Mouse (Mus musculus): ENCODE data around the gene Rcn3. TPM values are rescaled to one million over a fixed set of nuclear protein-coding genes. Genes with fewer than 3 reads are reported as not detected.

Gene Rcn3
- polyA plus RNA-seq (2014; fragmentation: Nextera tagmentation; extraction: Ambion mirVana), result 67.4 and 73.9 TPM in 2 replicates

DNA sequence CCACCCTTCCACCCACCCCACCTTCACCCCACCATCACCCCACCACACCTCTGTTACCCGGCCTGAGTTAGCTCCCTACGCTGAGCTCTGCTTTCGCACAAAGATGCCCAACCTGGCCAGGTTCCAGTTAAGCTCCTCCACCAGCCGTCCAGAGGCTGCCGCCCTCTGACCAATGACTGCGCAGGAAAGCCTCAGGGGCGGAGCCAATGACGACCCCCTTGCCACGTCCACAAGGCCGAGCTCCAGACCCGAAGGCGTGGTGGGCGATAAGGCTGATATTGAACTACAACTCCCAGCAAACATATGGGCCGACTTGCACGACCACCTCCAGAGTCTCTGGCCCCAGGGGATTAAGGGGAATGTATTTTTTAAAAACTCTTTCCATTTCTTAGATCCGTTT lies at the start of gene Rcn3:
Gene Rcn3 (minus strand): TSS at position 174 of the 400 bp plus-strand sequence.
- peak within 1 kb of the TSS; percentile 57 for H3K9ac ChIP-seq (ENCODE audit: low read length)
- H3K4me2 ChIP-seq (ENCODE audit: low read length), result peak within 1 kb of the TSS; percentile 60
- peak within 1 kb of the TSS; percentile 31 for H3K4me3 ChIP-seq (ENCODE audit: low read depth, low read length)
- H3K36me3 ChIP-seq (ENCODE audit: control insufficient read depth, insufficient read depth, low read length), result 0 out of 2 replicates have a peak, but pooled peaks cover under 1% of the 10 kb centered on the region
- H3K27ac ChIP-seq (ENCODE audit: low read depth, low read length), result no peak within 1 kb of the TSS
- DNase-seq (ENCODE audit: low spot score), result peak; percentile 95
- H3K27me3 ChIP-seq (replicated peaks; ENCODE audit: control insufficient read depth, insufficient read depth, low read length), result no peaks in the 10 kb centered on the region
- peaks cover 8% of the 10 kb centered on the region; the same call in 1 of the 2 replicates for H3K4me1 ChIP-seq (ENCODE audit: control insufficient read depth, insufficient read depth, low read length)
- no peaks in the 10 kb centered on the region for H3K9me3 ChIP-seq (replicated peaks; ENCODE audit: control insufficient read depth, low read length)
- ATAC-seq, result peak; percentile 96
- WGBS, result under 1% methylated on average over 16 of the region's 16 CpGs

DNA sequence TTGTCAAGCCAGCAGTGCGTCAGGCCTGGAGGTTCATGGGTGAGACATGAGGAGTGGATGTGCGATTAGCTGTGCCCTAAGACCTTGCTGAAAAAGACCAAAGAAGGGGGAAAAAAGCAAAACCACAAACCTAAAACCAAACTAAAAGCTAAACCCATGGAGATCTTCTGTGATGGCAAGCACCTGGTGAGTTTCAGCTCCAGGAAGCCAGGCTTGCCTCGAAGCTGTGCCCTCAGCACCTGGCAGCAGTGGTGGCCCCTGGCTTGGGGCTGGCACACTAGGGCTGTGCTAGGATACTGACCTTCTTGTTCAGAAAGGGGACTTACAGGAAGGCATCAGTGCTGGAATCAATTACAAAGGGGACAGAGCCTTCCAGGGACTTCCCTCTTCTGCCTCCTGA lies 49.3 kb upstream of the Rcn3 start:
- Histone ChIP-seq H3K9me3 (replicated peaks; ENCODE audit: control insufficient read depth, low read length) (no peaks in the 10 kb centered on the region), H3K27ac (ENCODE audit: low read depth, low read length) (no peak overlapping the region), H3K4me2 (ENCODE audit: low read length) (no peak overlapping the region), H3K9ac (ENCODE audit: low read length) (no peak overlapping the region), H3K36me3 (ENCODE audit: control insufficient read depth, insufficient read depth, low read length) (0 out of 2 replicates have a peak, but pooled peaks cover 14% of the 10 kb centered on the region), H3K4me3 (ENCODE audit: low read depth, low read length) (no peak overlapping the region), H3K27me3 (replicated peaks; ENCODE audit: control insufficient read depth, insufficient read depth, low read length) (no peaks in the 10 kb centered on the region), H3K4me1 (ENCODE audit: control insufficient read depth, insufficient read depth, low read length) (no peaks in the 10 kb centered on the region)
- DNase-seq (ENCODE audit: low spot score), result no peak
- WGBS, result 84% methylated on average over 3 of the region's 3 CpGs
- no peak for ATAC-seq

DNA sequence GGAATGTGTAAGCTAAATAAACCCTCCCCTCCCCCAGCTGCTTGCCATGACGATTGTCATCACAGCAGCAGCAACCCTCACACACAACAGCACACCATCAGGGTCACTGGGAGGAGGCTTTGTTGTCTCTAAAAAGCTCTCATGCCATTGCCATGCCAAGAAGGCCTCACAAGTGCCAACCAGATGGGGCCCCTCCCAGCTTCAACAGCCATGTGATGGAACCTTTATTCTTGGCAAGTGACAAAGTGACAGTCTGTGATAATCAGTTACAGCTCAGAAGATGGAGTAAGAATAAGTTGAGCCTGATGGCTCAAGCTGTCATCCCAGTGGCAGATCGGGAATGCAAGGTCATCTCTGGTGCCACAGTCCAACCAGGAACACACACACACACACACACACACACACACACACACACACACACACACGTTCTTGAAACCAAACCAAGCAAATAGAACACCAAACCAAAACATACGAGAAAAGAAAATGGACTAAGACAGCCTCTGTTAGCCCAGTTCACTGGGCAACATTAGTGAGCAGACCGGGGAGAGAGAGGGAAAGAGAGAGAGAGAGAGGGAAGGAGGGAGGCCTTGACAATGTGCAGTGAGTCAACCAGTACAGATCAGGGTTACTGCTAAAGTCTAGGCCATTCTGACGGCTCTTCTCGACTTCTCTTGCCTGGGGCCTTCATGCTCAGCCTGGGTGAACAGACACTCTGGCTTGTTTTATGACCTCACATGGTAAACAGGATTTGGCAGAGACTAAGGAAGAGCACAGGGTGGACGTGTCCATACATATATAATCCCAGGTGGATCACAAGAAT lies 48.1 kb upstream of the Rcn3 start:
- DNase-seq (ENCODE audit: low spot score), result peak; percentile 44
- Histone ChIP-seq H3K4me2 (ENCODE audit: low read length) (no peak overlapping the region), H3K27me3 (replicated peaks; ENCODE audit: control insufficient read depth, insufficient read depth, low read length) (no peaks in the 10 kb centered on the region), H3K36me3 (ENCODE audit: control insufficient read depth, insufficient read depth, low read length) (0 out of 2 replicates have a peak, but pooled peaks cover 11% of the 10 kb centered on the region), H3K27ac (ENCODE audit: low read depth, low read length) (peak overlapping the region; percentile 44; the same call in 1 of the 2 replicates), H3K4me1 (ENCODE audit: control insufficient read depth, insufficient read depth, low read length) (0 out of 2 replicates have a peak, but pooled peaks cover 3% of the 10 kb centered on the region), H3K4me3 (ENCODE audit: low read depth, low read length) (no peak overlapping the region), H3K9me3 (replicated peaks; ENCODE audit: control insufficient read depth, low read length) (no peaks in the 10 kb centered on the region), H3K9ac (ENCODE audit: low read length) (no peak overlapping the region)
- 80% methylated on average over 8 of the region's 8 CpGs for WGBS
- no peak for ATAC-seq

DNA sequence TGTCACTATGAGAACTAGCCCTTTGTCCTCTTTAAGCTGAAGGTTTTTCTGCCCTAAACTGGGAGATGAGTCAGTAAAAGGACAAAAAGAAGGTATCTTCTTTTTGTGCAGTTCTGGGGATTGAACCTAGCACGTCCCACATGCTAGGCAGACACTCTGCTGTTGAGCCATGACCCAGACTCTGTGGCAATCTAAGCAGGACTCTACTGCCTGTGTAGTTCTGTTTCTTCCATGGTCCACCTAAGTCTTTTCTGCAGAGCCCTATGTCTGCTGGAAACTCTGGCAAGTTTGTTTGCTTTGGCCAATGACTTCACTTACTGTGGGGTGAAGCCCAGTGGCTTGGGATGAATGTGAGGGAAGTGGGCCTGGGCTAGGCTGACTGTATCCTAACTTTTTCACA lies 46.4 kb upstream of the Rcn3 start:
- Histone ChIP-seq H3K27ac (ENCODE audit: low read depth, low read length) (no peak overlapping the region), H3K9ac (ENCODE audit: low read length) (no peak overlapping the region), H3K4me1 (ENCODE audit: control insufficient read depth, insufficient read depth, low read length) (0 out of 2 replicates have a peak, but pooled peaks cover 3% of the 10 kb centered on the region), H3K4me2 (ENCODE audit: low read length) (no peak overlapping the region), H3K9me3 (replicated peaks; ENCODE audit: control insufficient read depth, low read length) (peaks cover under 1% of the 10 kb centered on the region; the same call in 1 of the 2 replicates), H3K27me3 (replicated peaks; ENCODE audit: control insufficient read depth, insufficient read depth, low read length) (no peaks in the 10 kb centered on the region), H3K36me3 (ENCODE audit: control insufficient read depth, insufficient read depth, low read length) (0 out of 2 replicates have a peak, but pooled peaks cover 3% of the 10 kb centered on the region), H3K4me3 (ENCODE audit: low read depth, low read length) (no peak overlapping the region)
- WGBS, result 81% methylated on average over 1 of the region's 1 CpGs
- DNase-seq (ENCODE audit: low spot score) (no peak), ATAC-seq (no peak)

DNA sequence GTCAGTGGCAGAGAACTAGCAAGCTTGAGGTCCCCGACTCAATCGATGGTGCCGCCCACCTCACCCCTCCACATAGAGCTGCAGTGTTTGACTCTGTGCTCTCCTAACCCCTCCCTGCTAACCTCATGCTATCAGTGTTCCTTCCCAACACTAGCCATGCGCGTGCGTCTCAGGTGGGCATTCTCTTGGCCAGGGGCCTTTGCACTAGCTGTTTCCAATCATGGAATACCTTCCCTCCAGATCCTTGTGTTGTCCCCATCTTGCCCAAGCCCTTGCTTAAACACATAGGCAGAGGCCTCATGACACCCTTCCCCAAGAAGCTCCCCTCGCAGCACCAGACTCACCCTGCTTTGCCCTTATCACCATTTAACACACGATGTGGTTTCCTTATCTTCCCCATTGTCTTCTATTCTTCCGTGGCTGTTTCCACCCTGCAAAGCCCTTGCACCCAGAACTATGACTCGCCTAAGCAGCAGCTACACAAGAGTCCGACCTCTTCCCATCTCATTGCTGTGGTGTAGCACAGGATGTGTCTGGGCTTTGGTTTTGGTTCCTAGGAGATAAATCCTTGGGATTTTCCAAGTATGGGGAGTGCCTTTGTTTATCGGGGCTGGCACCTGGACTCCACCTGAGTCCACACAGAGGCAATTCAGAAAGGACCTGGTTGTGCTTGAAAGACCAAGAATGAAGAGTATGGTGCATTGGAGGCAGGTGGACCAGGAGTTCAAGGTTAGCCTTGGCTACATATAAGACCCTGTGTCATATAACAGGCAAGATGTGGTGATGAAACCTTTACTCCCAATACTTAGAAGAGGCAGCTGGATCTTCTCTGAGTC lies 45.4 kb upstream of the Rcn3 start:
- no peak for DNase-seq (ENCODE audit: low spot score)
- Histone ChIP-seq H3K27ac (ENCODE audit: low read depth, low read length) (no peak overlapping the region), H3K9me3 (replicated peaks; ENCODE audit: control insufficient read depth, low read length) (peaks cover 3% of the 10 kb centered on the region; the same call in 1 of the 2 replicates), H3K9ac (ENCODE audit: low read length) (no peak overlapping the region), H3K4me1 (ENCODE audit: control insufficient read depth, insufficient read depth, low read length) (0 out of 2 replicates have a peak, but pooled peaks cover 3% of the 10 kb centered on the region), H3K36me3 (ENCODE audit: control insufficient read depth, insufficient read depth, low read length) (0 out of 2 replicates have a peak, but pooled peaks cover under 1% of the 10 kb centered on the region), H3K27me3 (replicated peaks; ENCODE audit: control insufficient read depth, insufficient read depth, low read length) (no peaks in the 10 kb centered on the region), H3K4me2 (ENCODE audit: low read length) (no peak overlapping the region), H3K4me3 (ENCODE audit: low read depth, low read length) (no peak overlapping the region)
- no peak for ATAC-seq
- WGBS, result 89% methylated on average over 12 of the region's 12 CpGs

DNA sequence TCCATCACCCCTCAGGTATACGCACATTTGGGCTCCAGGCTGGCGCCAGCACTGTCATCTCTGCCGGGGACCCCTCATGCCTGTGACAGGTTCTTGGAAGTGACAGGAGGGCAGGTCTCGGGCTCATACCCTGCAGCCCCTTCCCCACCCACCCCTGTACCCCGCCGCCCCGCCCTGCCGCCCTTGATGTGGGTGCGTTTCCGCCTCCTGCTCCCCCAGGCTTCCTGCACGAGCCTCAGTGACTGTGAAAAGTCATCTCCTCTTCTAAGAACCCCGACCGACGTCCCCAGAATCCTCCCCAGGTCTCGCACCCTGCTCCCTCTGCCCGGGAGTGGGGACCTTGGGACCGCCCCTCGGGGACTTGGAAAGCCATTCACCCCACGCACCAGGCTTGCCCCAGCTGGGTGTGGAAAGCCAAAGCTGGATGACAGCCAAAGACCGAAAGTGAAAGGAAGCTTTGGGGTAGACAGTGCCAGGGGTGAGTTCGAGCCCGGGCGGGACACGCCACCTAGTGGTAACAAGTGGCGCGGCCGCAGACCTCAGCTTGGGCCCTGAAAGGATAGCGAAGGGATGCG lies 44.1 kb upstream of the Rcn3 start, which contains the start of the genes Gm45713 and Flt3l:
Gene Gm45713 (minus strand): TSS at position 239 of the 575 bp plus-strand sequence.
Gene Flt3l (minus strand): TSS at position 440 of the 575 bp plus-strand sequence.
- ATAC-seq, result peak; percentile 90
- WGBS, result 4% methylated on average over 29 of the region's 29 CpGs
- Histone ChIP-seq H3K27ac (ENCODE audit: low read depth, low read length) (no peak within 1 kb of the TSS), H3K36me3 (ENCODE audit: control insufficient read depth, insufficient read depth, low read length) (no peaks in the 10 kb centered on the region), H3K9ac (ENCODE audit: low read length) (peak within 1 kb of the TSS; percentile 62), H3K4me2 (ENCODE audit: low read length) (peak within 1 kb of the TSS; percentile 61), H3K4me3 (ENCODE audit: low read depth, low read length) (peak within 1 kb of the TSS; percentile 36), H3K4me1 (ENCODE audit: control insufficient read depth, insufficient read depth, low read length) (0 out of 2 replicates have a peak, but pooled peaks cover 3% of the 10 kb centered on the region), H3K9me3 (replicated peaks; ENCODE audit: control insufficient read depth, low read length) (peaks cover 3% of the 10 kb centered on the region; the same call in 1 of the 2 replicates), H3K27me3 (replicated peaks; ENCODE audit: control insufficient read depth, insufficient read depth, low read length) (no peaks in the 10 kb centered on the region)
- DNase-seq (ENCODE audit: low spot score), result peak; percentile 89

DNA sequence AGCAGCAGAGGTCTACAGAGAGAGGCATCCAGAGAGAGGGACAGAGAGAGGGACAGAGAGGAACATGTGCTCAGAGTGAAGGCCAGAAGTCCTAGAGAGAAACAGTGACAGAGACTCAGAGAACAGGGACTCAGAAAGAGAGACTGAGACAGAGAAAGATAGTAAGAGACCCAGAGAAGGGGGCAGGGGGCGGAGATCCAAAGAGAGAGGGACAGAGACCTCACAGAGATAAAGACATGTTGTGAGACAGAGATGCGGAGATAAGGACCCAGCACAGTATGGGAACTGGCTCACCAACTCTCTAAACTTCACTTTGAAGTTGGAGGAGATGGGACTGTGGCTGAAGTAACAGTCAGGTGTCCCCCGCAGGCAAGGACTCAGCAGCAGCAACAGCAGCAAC lies 43.3 kb upstream of the Rcn3 start:
- Histone ChIP-seq H3K4me3 (ENCODE audit: low read depth, low read length) (no peak overlapping the region), H3K27ac (ENCODE audit: low read depth, low read length) (no peak overlapping the region), H3K27me3 (replicated peaks; ENCODE audit: control insufficient read depth, insufficient read depth, low read length) (no peaks in the 10 kb centered on the region), H3K4me2 (ENCODE audit: low read length) (peak overlapping the region; percentile 61), H3K4me1 (ENCODE audit: control insufficient read depth, insufficient read depth, low read length) (0 out of 2 replicates have a peak, but pooled peaks cover 3% of the 10 kb centered on the region), H3K9ac (ENCODE audit: low read length) (no peak overlapping the region), H3K9me3 (replicated peaks; ENCODE audit: control insufficient read depth, low read length) (peaks cover 3% of the 10 kb centered on the region; the same call in 1 of the 2 replicates), H3K36me3 (ENCODE audit: control insufficient read depth, insufficient read depth, low read length) (no peaks in the 10 kb centered on the region)
- ATAC-seq (no peak), DNase-seq (ENCODE audit: low spot score) (no peak)
- WGBS, result 73% methylated on average over 3 of the region's 3 CpGs

DNA sequence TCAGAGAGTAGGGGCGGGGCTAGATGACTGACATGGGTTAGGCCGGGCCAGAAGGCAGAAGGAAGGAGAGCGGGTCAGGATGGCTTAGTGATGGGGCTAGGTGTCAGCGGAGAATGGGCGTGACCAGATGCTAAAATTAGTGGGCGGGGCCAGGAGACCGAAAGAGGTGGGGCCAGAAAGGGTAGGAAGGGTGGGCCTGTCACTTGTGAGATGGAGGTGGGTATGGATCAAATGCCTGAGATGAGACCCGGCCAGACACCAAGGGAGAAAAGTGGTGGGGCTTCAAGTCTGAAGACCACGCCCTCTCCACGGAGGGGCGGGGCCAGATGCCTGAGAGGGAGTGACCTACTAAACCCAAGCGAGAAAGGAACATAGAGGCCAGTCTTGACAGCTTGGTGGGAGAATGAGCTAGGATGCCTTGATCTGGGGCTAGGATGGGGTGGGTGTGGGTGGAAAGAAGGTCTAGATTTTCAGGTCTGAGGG lies 42.6 kb upstream of the Rcn3 start:
- 13% methylated on average over 12 of the region's 12 CpGs for WGBS
- DNase-seq (ENCODE audit: low spot score), result no peak
- Histone ChIP-seq H3K27ac (ENCODE audit: low read depth, low read length) (no peak overlapping the region), H3K4me2 (ENCODE audit: low read length) (no peak overlapping the region), H3K9ac (ENCODE audit: low read length) (no peak overlapping the region), H3K9me3 (replicated peaks; ENCODE audit: control insufficient read depth, low read length) (peaks cover 3% of the 10 kb centered on the region; the same call in 1 of the 2 replicates), H3K4me1 (ENCODE audit: control insufficient read depth, insufficient read depth, low read length) (0 out of 2 replicates have a peak, but pooled peaks cover 3% of the 10 kb centered on the region), H3K4me3 (ENCODE audit: low read depth, low read length) (no peak overlapping the region), H3K27me3 (replicated peaks; ENCODE audit: control insufficient read depth, insufficient read depth, low read length) (no peaks in the 10 kb centered on the region), H3K36me3 (ENCODE audit: control insufficient read depth, insufficient read depth, low read length) (no peaks in the 10 kb centered on the region)
- no peak for ATAC-seq

Data from forebrain, embryonic 14.5 days (tissue).